Mouse (Mus musculus) G1E (cell line): Measurements from ENCODE around the gene Selenbp1. TPM values are rescaled to one million over a fixed set of nuclear protein-coding genes. Genes with fewer than 3 reads are reported as not detected.
"Not testable (repeated sequence)": the region's sequence is repeated elsewhere in the genome, so short reads cannot be mapped to it uniquely, and the experiment has no call there.

Source experiments
- ATAC-seq: 2 replicates; pipeline ENCODE4 v1.8.0; 2016; ENCODE audit warnings: mild to moderate bottlenecking; ENCODE audit not compliant: insufficient number of reproducible peaks, poor library complexity, low FRiP score, severe bottlenecking; ENCODE audit errors: extremely low read depth
- DNase-seq: peaks from one replicate; pipeline ENCODE4 v3.0.0; 2012; ENCODE audit warnings: low spot score
- H3K27me3 ChIP-seq: 2 replicates; pipeline ENCODE4 v1.6.1; 2012; ENCODE audit warnings: mild to moderate bottlenecking, low read length, inconsistent platforms; ENCODE audit not compliant: insufficient read depth
- H3K36me3 ChIP-seq: replicated peaks from 2 replicates; pipeline ENCODE3; 2012; ENCODE audit warnings: mild to moderate bottlenecking, inconsistent platforms
- H3K4me1 ChIP-seq: 2 replicates; pipeline ENCODE4 v1.6.1; 2012; ENCODE audit warnings: low read depth, low read length, inconsistent platforms, mixed read lengths; ENCODE audit not compliant: insufficient read depth
- H3K4me3 ChIP-seq: 2 replicates; pipeline ENCODE4 v1.5.1; 2012; ENCODE audit warnings: low read depth, mild to moderate bottlenecking, inconsistent platforms, low read length, moderate library complexity, mixed read lengths
- H3K9me3 ChIP-seq: replicated peaks from 2 replicates; pipeline ENCODE4 v1.6.1; 2012; ENCODE audit warnings: inconsistent platforms
- CTCF ChIP-seq: IDR thresholded peaks from 2 replicates; pipeline ENCODE4 v1.5.1; 2012; ENCODE audit warnings: low read depth, low read length, inconsistent platforms, mixed read lengths
- GATA1 ChIP-seq: IDR thresholded peaks from 2 replicates; pipeline ENCODE4 v1.6.1; 2012; ENCODE audit warnings: borderline replicate concordance, low read length, inconsistent platforms, mixed read lengths
- GATA2 ChIP-seq: IDR thresholded peaks from 2 replicates; pipeline ENCODE4 v1.6.1; 2012; ENCODE audit warnings: low read depth, low read length, inconsistent platforms, borderline replicate concordance
- POLR2AphosphoS5 ChIP-seq: IDR thresholded peaks from 2 replicates; pipeline ENCODE4 v1.6.1; 2012; ENCODE audit warnings: low read depth, low read length, inconsistent platforms; ENCODE audit not compliant: insufficient replicate concordance
- TAL1 ChIP-seq: conservative IDR thresholded peaks from 2 replicates; pipeline ENCODE4 v1.6.1; 2012; ENCODE audit warnings: low read depth, low read length, inconsistent platforms, mixed read lengths
- polyA plus RNA-seq: library from polyadenylated mRNA; stranded (reverse); fragments of >175 nt; gene quantifications from 2 replicates; pipeline ENCODE4 v1.2.3, GENCODE M21; 2012
- total RNA-seq, 2 experiments: library from RNA; stranded (forward) in 1 of 2; stranded (reverse) in 1 of 2; fragments of 200-1000 nt in 1 of 2; fragments of >200 nt in 1 of 2; fragmentation: Nextera tagmentation in 1 of 2; gene quantifications; 2 replicates each; pipeline ENCODE4 v1.2.3; 2014 to 2017

Selenbp1 gene
- total and polyA plus RNA-seq, 3 experiments: 119 to 367 (median 133) TPM

- ATAC-seq (no peak), DNase-seq (no peak)
- H3K4me3 ChIP-seq: no peak overlapping the region
- H3K27me3 ChIP-seq: no peaks in the 10 kb centered on the region
- no peaks in the 10 kb centered on the region for H3K9me3 ChIP-seq
- no peaks in the 10 kb centered on the region for H3K36me3 ChIP-seq
- H3K4me1 ChIP-seq: peaks cover 77% of the 10 kb centered on the region
- TF ChIP-seq GATA1 (no peak), POLR2AphosphoS5 (no peak), GATA2 (no peak), TAL1 (no peak), CTCF (no peak)
These were observed 11.8 kb upstream of the Selenbp1 start for GRCm38 (mm10) chr3:94921104-94921503.

- no peak for ATAC-seq
- peaks cover 80% of the 10 kb centered on the region for H3K4me1 ChIP-seq
- H3K9me3 ChIP-seq: no peaks in the 10 kb centered on the region
- no peaks in the 10 kb centered on the region for H3K27me3 ChIP-seq
- TF ChIP-seq GATA2 (no peak), CTCF (no peak), GATA1 (no peak), POLR2AphosphoS5 (no peak), TAL1 (no peak)
- H3K36me3 ChIP-seq: no peaks in the 10 kb centered on the region
- H3K4me3 ChIP-seq: no peak overlapping the region
- DNase-seq: no peak
These were observed 10.5 kb upstream of the Selenbp1 start for GRCm38 (mm10) chr3:94922333-94922732.

- H3K4me1 ChIP-seq: peaks cover 68% of the 10 kb centered on the region
- no peaks in the 10 kb centered on the region for H3K36me3 ChIP-seq
- no peaks in the 10 kb centered on the region for H3K9me3 ChIP-seq
- H3K27me3 ChIP-seq: no peaks in the 10 kb centered on the region
- DNase-seq (no peak), ATAC-seq (no peak)
- TF ChIP-seq CTCF (no peak), GATA2 (peak; percentile 67; the same call in 1 of the 2 replicates)
- H3K4me3 ChIP-seq: no peak overlapping the region; the same call in 1 of the 2 replicates
These were observed 8.2 kb upstream of the Selenbp1 start for GRCm38 (mm10) chr3:94924688-94925087.

- ATAC-seq: peak; percentile 92
- not testable (repeated sequence) for H3K4me3 ChIP-seq, H3K9me3 ChIP-seq, H3K36me3 ChIP-seq, H3K27me3 ChIP-seq, DNase-seq
- peak; percentile 68 for TF ChIP-seq TAL1
- H3K4me1 ChIP-seq: peaks cover 67% of the 10 kb centered on the region
These were observed 6.5 kb upstream of the Selenbp1 start for GRCm38 (mm10) chr3:94926301-94926736.

- peaks cover 73% of the 10 kb centered on the region for H3K4me1 ChIP-seq
- not testable (repeated sequence) for DNase-seq
These were observed 3.9 kb upstream of the Selenbp1 start for GRCm38 (mm10) chr3:94928979-94929378.

GRCm38 (mm10) chr3:94930386-94931266 lies 2.2 kb upstream of the Selenbp1 start:
- H3K4me3 ChIP-seq, H3K9me3 ChIP-seq, H3K36me3 ChIP-seq, DNase-seq, ATAC-seq, H3K27me3 ChIP-seq: not testable (repeated sequence)
- H3K4me1 ChIP-seq: peaks cover 72% of the 10 kb centered on the region

More at GRCm38 (mm10) chr3:94928979-94929378, 3.9 kb upstream of the Selenbp1 start:
- not testable (repeated sequence) for H3K36me3 ChIP-seq, H3K9me3 ChIP-seq, H3K4me3 ChIP-seq, ATAC-seq, H3K27me3 ChIP-seq

GRCm38 (mm10) chr3:94931427-94932082 lies 1.3 kb upstream of the Selenbp1 start:
- not testable (repeated sequence) for DNase-seq, H3K27me3 ChIP-seq, H3K36me3 ChIP-seq, H3K9me3 ChIP-seq
- H3K4me1 ChIP-seq: peaks cover 74% of the 10 kb centered on the region
- peak; percentile 38; the same call in 1 of the 2 replicates for ATAC-seq
- peak overlapping the region; percentile 33; the same call in 1 of the 2 replicates for H3K4me3 ChIP-seq

GRCm38 (mm10) chr3:94932279-94932678 lies 577 bp upstream of the Selenbp1 start:
- H3K4me3 ChIP-seq: peak overlapping the region; percentile 71; the same call in 1 of the 2 replicates
- DNase-seq, H3K9me3 ChIP-seq, ATAC-seq, H3K27me3 ChIP-seq: not testable (repeated sequence)
- peaks cover 71% of the 10 kb centered on the region for H3K4me1 ChIP-seq
- H3K36me3 ChIP-seq: peaks cover 14% of the 10 kb centered on the region

GRCm38 (mm10) chr3:94933604-94934003 lies 748 bp downstream of the Selenbp1 start:
- H3K4me3 ChIP-seq: peak overlapping the region; percentile 71
- H3K27me3 ChIP-seq, DNase-seq, ATAC-seq, H3K9me3 ChIP-seq: not testable (repeated sequence)
- peaks cover 69% of the 10 kb centered on the region for H3K4me1 ChIP-seq
- peaks cover 24% of the 10 kb centered on the region for H3K36me3 ChIP-seq

GRCm38 (mm10) chr3:94934564-94934963 lies 1.7 kb downstream of the Selenbp1 start:
- DNase-seq, ATAC-seq, H3K27me3 ChIP-seq, H3K9me3 ChIP-seq: not testable (repeated sequence)
- peak overlapping the region; percentile 66 for H3K4me3 ChIP-seq
- H3K4me1 ChIP-seq: peaks cover 69% of the 10 kb centered on the region
- H3K36me3 ChIP-seq: peaks cover 32% of the 10 kb centered on the region
